Mouse (Mus musculus) R1 (cell line): ENCODE data around the gene 1700001J03Rik.
"Not testable (repeated sequence)": the region's sequence is repeated elsewhere in the genome, so short reads cannot be mapped to it uniquely, and the experiment has no call there.

Experiments
- DNase-seq: peaks from one replicate; pipeline ENCODE4 v3.0.0-alpha.2; 2018; ENCODE audit warnings: low read depth, low spot score

The 1700001J03Rik gene

GRCm38 (mm10) chr5:146188144-146188543 is 3.0 kb upstream of the 1700001J03Rik start:
- DNase-seq = no peak

- DNase-seq = peak; percentile 57
These were observed 2.3 kb upstream of the 1700001J03Rik start for GRCm38 (mm10) chr5:146187441-146187840.

GRCm38 (mm10) chr5:146172744-146173143 is 12.4 kb downstream of the 1700001J03Rik start:
- DNase-seq = not testable (repeated sequence)

GRCm38 (mm10) chr5:146170621-146171020 is 14.5 kb downstream of the 1700001J03Rik start, which contains the start of gene Gm6309:
Gene Gm6309 (minus strand): TSS chr5:146170721.
- DNase-seq = not testable (repeated sequence)

- DNase-seq = not testable (repeated sequence)
These were observed 24.7 kb downstream of the 1700001J03Rik start, which contains the start of gene Gm5565 for GRCm38 (mm10) chr5:146160439-146160838. Gene Gm5565 (minus strand): TSS chr5:146160539.

- DNase-seq = not testable (repeated sequence)
These were observed 26.8 kb downstream of the 1700001J03Rik start for GRCm38 (mm10) chr5:146158326-146158725.

GRCm38 (mm10) chr5:146150454-146150853 is 34.6 kb downstream of the 1700001J03Rik start:
- DNase-seq = no peak

- peak; percentile 71 for DNase-seq
These were observed 37.2 kb downstream of the 1700001J03Rik start for GRCm38 (mm10) chr5:146147903-146148302.
